Mouse (Mus musculus) right cerebral cortex, adult 18-20 months (tissue): ENCODE results near the gene Olfr628.
"Not testable (repeated sequence)": the region's sequence is repeated elsewhere in the genome, so short reads cannot be mapped to it uniquely, and the experiment has no call there.

Experiments used
- DNase-seq: peaks from one replicate; pipeline ENCODE4 v3.0.0; 2022; ENCODE audit warnings: mixed read lengths

The Olfr628 gene

GRCm38 (mm10) chr7:103730074-103730473 lies at the start of gene Olfr628:
Olfr628 (plus strand) TSS chr7:103730374.
- DNase-seq: no peak

- no peak for DNase-seq
Observed at GRCm38 (mm10) chr7:103682420-103682819, 47.8 kb upstream of the Olfr628 start, which contains the start of gene Olfr625-ps1. Olfr625-ps1 (plus strand) TSS chr7:103682720.

GRCm38 (mm10) chr7:103699469-103699868 lies 30.7 kb upstream of the Olfr628 start:
- no peak for DNase-seq

GRCm38 (mm10) chr7:103712024-103712423 lies 18.1 kb upstream of the Olfr628 start:
- DNase-seq: no peak

- DNase-seq: no peak
Observed at GRCm38 (mm10) chr7:103714371-103714770, 15.8 kb upstream of the Olfr628 start, which contains the start of gene Olfr243. Olfr243 (plus strand) TSS chr7:103714671.

- DNase-seq: not testable (repeated sequence)
Observed at GRCm38 (mm10) chr7:103716398-103716797, 13.8 kb upstream of the Olfr628 start.

- no peak for DNase-seq
Observed at GRCm38 (mm10) chr7:103744843-103745242, 14.7 kb downstream of the Olfr628 start, which contains the start of gene Olfr629. Olfr629 (minus strand) TSS chr7:103744943.

- no peak for DNase-seq
Observed at GRCm38 (mm10) chr7:103757233-103757632, 27.1 kb downstream of the Olfr628 start, which contains the start of gene Olfr630. Olfr630 (minus strand) TSS chr7:103757333.

- DNase-seq: not testable (repeated sequence)
Observed at GRCm38 (mm10) chr7:103762212-103762611, 32.0 kb downstream of the Olfr628 start.

- DNase-seq: not testable (repeated sequence)
Observed at GRCm38 (mm10) chr7:103767687-103768086, 37.5 kb downstream of the Olfr628 start.

GRCm38 (mm10) chr7:103771494-103771893 lies 41.3 kb downstream of the Olfr628 start, which contains the start of gene Olfr69:
Olfr69 (minus strand) TSS chr7:103771594.
- DNase-seq: no peak

- not testable (repeated sequence) for DNase-seq
Observed at GRCm38 (mm10) chr7:103777652-103778051, 47.5 kb downstream of the Olfr628 start.

- no peak for DNase-seq
Observed at GRCm38 (mm10) chr7:103779598-103779997, 49.4 kb downstream of the Olfr628 start, which contains the start of gene Olfr68. Olfr68 (minus strand) TSS chr7:103779698.
